Mouse (Mus musculus) 416B (cell line): Measurements from ENCODE around the gene Ndufc1.
"Not testable (repeated sequence)": the region's sequence is repeated elsewhere in the genome, so short reads cannot be mapped to it uniquely, and the experiment has no call there.

Source experiments
- DNase-seq: peaks from one replicate; pipeline ENCODE4 v3.0.0; 2011; ENCODE audit warnings: low read depth

Ndufc1 gene

DNA sequence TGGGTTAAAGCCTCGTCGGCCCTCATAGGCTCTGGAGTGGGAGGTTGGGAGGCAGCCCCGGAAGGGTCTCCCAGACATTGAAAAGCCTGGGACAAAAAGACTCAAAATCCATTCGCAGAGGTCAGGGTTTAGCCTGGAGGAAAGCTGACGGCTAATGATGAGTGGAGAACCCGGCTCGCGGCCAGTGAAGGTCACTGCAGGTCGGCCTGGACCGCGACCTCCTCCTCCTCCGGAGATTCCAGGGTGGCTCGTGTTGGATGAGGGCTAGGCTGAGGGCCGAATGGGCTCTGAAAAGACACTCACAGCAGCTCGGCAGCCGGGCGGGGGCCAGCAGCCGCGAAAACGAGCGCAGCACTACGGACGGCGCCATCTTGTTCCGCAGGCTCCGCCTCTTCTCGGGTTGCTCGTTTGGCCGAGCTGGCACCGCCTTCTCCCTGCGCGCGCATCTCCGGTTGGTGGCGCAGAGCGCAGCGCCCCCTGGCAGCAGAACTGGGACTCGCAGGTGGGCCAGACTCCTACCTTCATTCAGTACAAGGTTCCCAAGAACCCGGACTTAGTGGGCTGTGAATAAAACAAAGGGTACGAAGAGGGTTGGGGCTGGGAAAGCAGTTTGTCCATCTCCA lies at the start of gene Ndufc1:
Ndufc1 (minus strand) TSS at position 428 of the 623 bp plus-strand sequence.
- DNase-seq = peak; percentile 90

DNA sequence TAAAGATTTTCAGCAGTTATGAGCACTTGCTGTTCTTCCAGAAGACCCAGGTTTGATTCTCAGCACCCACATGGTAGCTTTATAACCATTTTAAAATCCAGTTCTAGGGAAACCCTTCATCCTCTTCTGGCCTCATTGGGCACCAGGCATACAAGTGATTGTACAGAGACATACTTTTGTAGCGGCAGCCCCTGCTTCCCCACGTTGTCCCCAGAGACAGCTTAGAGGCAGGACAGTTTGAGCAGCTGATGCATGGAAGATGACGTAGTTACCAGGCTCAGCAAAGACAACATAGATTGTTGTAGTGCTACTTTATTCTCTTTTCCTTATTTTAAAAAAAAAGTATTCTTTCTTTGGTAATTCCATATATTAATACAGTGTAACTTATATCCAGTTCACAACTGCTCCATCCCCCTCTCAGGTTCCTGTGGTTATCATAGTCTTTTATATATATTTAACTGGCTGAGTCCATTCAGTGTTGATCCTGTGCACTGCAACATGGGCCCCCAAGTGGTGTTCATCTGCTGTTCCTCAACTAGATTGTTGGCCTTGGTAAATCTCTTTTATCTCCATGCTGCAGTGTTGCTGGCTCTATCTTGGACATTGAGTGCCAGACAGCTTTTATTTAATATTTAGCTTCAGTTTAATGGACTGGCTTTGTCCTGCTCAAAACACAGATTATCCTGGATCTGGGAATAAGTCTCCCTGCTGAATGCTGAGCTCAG lies 26.2 kb upstream of the Ndufc1 start:
- no peak for DNase-seq

DNA sequence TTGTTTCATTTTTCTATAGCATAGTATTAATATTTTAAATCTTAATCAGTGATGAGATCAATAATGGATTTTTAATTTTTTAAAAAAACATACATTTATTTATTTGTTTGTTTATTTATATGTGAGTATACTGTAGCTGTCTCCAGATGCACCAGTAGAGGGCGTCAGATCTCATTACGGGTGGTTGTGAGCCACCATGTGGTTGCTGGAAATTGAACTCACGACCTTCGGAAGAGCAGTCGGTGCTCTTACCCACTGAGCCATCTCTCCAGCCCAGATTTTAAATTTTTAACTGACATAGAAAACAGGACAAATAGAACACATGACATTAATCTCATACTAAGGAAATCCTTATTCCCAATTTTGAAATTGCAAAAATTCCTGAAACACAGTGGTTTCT lies 25.6 kb upstream of the Ndufc1 start:
- DNase-seq = not testable (repeated sequence)

DNA sequence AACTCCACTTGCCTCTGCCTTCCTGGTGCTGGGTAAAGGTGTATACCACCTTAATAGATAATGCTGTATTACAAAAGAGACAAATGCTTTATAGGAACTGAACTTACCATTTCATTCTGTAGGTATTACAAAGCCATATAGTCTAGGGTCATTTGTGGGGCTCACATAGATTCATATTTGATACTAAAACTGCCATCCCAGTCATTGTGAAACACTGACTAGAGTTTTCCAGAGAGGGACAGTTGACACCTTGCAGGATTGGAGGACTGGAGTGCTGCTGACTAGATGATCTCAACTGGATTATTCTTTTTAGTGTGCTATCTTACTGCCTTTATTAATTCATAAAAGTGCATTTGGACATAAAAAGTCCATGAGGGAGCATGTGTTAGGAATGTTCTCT lies 16.6 kb upstream of the Ndufc1 start:
- DNase-seq = peak; percentile 27

DNA sequence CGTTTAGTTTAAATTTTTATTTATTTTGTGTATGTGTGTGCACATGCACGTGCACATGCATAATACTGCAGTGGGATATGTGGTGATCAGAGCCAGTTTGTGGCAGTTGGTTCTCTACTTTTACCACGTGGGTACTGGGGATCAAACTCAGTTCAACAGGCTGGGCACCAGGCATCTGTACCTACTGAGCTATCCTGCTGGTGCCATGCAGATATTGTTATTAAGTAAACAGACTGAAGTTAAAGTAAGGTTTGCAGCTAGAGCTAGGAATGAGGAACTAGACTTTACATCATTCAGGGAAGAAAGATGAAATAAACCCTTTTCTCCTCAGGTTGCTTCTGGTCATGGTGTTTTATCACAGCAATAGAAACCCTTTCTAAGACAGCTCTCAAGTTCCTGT lies 13.1 kb upstream of the Ndufc1 start:
- DNase-seq = peak; percentile 47

DNA sequence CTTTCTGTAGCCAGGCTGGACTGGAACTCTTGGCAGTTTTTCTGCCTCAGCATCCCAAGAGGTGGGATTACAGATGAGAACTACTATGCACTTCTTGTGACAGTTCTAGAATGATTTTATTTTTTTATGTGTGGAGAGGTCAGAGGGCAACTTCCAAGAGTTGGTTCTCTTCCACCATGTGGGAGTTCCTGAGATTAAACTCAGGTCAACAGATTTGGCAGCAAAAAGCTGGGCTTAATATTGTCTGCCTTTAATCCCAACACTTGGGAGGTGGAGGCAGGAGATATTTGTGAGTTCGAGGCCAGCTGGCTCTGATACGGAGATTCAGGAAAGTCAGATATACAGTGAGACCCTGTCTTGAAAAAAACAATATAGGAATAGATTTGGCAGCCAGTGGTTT lies 9.2 kb upstream of the Ndufc1 start:
- DNase-seq = no peak

DNA sequence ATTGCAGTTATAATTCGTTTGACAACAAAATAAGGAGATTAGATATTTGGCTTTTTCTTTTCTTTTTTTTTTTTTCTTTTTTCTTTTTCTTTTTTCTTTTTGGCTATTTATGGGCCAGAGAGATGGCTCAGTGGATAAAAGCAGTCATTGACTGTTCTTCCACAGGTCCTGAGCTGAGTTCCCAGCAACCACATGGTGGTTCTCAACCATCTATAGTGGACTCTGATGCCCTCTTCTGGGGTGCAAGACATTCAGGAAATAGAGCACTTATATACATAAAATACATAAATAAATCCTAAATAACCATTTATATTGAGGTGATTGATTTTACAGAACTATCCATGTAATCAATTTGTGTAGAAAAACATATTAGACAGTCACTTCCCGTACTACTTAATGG lies 8.7 kb upstream of the Ndufc1 start:
- peak; percentile 37 for DNase-seq

DNA sequence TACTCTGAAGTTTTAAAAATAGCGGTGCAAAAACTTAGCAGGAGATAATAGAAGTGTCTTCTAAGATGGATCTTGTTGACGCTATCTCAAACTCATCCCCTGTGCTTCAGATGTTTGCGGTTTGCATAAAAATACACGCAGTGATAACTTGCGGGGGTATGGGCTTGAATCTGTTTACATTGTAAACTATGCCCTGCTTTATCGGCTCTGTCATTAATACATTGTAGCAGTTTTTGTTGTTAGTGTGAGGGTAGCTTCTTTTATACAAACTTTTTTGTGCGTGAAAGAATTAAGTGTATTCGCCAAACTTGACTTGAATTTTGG lies 8.3 kb upstream of the Ndufc1 start:
- DNase-seq = no peak

DNA sequence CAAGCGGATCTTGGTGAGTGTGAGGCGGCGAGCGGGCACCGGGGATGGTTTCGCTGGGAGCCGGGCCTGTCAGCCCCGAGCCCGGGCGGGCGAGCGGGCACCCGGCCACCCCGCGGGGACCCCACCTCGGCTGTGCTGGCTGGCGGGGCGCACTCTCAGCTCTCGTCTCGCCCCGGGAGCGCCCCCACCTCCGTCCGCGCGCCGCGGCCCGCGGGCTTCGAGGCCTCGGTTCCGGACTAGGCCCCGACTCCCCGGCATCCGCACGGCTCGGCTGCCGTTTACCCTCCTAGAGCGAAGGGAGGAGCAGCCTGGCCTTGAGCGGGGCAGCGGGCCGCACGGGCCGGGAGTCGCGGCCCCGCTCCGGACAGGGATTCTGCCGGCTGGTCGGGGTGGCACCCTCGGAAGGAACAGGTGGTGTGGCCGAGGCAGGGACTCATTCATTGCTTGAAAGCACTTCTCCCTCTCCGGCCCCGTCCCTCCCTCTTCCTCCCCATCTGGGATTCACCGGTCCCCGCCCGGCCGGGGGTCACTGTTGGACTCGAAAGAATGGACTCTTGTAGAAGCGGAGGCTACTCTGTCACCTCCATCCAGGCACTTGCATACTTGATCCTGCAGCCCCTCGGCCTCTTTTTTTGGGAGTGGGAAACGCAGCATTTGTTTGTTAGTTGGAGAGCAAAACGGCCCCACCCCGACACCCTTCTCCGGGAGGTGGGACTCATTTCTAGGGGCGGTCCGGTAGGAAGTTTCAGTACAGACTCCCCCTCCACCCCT lies 7.8 kb upstream of the Ndufc1 start:
- DNase-seq = peak; percentile 57

DNA sequence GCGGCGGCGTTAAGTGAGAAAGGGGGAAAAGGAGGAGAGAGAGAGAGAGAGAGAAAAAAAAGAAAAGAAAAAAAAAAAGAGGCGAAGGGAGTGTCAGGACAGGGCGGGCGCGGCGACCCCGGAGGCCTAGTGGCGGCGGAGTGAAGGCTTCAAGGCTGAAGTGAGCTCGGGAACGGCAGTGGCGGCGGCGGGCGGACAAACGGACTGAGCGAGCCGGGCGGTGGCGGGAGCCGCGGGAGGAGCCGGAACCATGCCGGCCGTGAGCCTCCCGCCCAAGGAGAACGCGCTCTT lies 7.2 kb upstream of the Ndufc1 start:
- DNase-seq = no peak

DNA sequence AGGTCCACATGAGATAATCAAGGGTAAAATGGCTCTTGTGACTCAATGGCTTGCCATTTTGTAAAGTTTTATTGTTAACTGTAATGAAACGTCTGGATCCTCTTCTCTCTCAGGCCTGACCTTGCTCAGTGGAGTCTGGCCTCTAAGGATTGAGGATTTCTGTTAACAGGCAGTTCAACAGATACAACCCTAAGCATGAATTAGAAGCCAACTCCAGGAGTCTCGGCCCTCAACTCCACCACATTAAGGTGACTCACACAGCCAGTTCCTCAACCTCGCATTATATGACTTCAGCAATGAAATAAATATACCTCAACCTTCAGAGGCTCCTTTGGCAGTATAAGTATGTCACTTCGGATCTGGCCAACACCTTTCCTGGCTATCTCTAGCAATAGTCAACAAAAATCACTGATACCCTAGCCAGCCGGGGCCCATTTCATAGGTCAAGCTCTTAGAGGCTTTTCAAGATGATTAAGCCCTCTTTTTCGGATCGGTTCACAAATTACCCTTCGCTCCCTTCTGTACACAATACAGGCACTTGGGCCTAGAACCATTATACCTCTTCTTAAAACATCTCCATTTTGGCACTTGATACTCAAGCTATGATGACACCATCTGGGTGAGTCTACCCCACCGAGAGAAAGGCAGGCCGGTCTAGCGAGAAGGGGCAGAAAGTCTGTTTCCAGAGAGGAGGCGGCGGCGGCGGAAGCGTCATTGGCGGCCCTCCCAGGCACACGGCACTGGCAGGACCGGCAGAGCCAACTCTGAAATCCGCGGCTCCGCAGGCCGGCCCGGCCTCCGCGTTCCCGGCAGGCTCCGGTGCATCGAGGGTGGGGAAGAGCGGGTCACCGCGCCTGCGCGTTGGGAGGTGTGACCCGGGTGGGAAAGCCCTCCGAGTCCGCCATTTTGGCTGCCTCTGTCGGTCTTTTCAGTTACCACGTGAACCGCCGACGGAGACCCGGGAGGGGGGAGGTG lies 6.6 kb upstream of the Ndufc1 start, which contains the start of gene Naa15:
Naa15 (plus strand) TSS at position 51 of the 975 bp plus-strand sequence.
- DNase-seq = peak; percentile 91

DNA sequence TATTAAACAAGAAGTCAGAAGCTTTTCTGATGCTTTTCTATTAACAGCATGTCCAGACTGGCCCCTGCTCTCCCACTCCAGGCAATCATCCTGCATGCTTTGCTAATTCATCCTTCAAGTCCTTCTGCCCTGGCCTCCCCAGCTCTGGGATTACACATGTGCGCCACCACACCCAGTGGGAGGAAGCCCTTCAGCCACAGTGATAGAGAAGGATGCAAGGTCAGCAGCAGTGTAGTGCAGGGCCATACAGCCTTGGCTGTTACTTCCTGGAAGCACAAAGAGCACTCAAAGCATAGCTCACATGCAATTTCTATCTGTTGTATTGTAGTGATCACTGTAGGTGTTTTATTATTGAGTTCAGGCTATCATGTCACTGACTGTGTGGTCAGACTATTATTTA lies 4.5 kb upstream of the Ndufc1 start:
- peak; percentile 34 for DNase-seq

DNA sequence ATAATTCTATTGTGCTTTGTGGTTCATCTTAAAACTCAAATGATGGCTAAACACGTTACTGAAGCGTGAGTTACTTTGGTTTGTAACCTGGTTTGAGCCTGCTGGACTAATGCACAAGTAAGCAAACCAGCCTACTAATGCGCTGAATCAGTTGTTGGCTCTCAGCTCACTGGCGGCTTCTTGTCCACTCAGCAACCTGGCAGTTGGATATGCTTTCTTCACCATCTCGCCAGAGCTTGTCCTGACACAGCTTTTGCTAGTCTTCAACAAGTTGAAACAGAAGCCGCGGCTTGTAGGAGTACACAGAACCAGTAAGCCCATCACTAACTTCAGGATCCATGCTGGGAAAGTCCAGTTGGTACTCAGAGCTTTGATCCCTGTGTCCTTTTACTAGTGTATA lies 3.7 kb upstream of the Ndufc1 start:
- no peak for DNase-seq

DNA sequence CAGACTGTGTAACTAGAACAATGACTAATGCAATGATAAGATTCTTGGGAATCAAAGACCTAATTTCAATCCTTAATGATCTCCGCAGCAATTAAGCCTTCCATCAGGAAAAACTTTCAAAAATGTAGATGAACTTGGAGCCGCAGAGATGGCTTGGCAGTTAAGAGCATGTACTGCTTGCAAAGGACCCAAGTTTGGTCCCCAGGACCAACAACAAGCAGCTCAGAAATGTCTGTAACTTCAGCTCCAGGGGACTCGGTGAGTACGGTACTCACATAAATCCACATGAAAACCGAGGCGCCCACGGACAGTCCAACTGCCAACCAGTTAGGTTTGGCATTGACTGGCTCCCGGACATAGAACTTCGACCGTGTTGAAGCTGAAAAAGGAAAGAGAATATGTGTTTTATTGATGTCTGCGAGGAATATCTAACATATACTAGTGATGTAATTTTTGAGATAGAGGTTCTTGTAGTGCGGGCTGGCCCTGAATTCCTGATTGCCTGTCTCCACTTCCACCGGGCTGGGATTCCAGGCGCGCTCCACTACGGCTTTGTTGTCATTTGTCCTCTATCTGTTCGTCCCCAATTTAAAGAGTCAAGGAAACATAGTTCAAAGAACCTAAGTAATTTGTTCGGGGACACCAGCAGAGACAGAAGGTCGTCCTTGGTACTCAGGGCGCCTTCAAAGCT lies 773 bp downstream of the Ndufc1 start:
- DNase-seq = no peak

DNA sequence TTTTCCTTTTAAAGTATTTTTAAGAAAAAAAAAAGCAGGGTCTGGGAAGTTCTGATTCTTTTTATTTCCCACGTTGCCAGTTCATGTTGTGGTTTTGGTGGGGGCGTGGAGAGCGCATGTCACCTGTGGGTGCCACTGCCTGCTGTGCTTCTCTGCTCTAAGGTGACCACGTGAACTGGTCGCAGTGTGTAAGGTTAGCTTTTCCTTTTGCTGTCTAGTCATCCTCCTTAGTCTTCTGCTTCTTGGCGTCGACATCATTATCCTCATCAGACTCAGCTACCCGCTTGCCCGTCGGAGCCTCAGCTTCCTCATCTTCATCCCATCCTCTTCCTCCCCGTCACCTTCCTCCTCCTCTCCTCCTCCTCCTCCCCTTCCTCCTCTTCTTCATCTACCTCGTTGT lies 6.2 kb downstream of the Ndufc1 start:
- no peak for DNase-seq

DNA sequence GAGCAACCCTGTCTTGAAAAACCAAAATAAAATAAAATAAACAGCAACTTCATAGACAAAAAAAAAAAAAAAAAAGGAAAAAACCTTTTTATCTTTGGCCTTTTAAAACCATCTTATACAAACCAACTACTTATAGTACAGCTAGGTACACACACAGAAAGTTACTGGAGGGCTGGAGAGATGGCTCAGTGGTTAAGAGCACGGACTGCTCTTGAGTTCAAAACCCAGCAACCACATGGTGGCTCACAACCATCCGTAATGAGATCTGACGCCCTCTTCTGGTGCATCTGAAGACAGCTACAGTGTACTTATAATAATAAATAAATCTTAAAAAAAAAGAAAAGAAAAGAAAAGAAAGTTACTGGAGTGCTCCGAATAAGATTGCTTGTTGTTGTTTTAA lies 6.7 kb downstream of the Ndufc1 start:
- not testable (repeated sequence) for DNase-seq

DNA sequence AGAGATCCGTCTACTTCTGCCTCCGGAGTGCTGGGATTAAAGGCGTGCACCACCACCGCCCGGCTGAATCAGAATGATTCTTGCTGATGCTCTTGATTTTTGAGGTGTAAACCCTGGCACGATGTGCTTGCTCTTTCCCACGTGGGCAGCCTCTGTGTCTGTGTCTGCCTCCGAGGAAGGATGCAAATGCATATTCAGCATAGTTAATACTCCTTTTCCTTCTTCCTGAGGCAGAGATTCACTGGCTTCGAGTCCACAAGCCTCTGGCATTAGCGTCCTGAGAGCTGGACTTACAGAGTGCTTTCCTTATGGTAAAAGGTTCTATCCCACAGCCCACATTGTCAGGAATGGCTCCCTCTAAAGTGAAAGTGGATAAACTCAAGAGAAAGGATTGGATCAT lies 8.1 kb downstream of the Ndufc1 start:
- no peak for DNase-seq

DNA sequence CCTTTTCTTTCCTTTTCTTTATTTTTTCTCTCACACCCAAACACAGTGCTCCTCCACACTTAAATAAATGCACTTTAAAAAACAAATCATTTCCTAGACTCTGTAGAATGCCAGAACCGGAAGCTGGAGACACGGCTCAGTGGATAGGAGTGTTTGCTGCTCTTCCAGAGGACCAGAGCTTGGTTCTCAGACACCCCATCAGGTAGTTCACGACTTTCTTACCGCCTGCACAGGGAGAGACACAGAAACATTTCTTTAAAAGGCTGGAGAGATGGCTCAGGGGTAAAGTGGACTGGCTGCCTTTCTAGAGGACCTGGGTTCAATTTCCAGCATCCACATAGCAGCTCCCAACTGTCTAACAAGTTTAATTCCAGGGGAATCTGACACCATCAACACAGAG lies 9.3 kb downstream of the Ndufc1 start:
- no peak for DNase-seq

DNA sequence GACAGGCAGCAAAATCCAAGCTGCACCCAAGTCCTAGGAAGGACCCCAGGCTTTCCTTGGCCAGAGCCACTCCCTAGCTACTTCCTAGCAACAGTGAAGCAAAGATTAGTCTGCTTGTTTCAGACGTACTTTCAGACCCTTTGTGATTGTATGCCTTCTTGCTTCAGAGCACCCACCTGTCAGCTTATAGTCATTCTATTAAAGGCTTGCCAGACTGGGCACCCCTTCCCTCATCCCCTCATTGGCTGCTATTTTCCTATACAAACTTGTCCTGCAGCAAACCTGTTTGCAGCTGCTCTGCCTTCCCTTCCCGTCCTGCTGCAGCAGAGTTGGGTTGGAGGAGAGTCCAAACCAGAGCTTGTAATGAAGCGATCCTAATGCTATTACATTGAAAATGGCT lies 10.1 kb downstream of the Ndufc1 start:
- no peak for DNase-seq

DNA sequence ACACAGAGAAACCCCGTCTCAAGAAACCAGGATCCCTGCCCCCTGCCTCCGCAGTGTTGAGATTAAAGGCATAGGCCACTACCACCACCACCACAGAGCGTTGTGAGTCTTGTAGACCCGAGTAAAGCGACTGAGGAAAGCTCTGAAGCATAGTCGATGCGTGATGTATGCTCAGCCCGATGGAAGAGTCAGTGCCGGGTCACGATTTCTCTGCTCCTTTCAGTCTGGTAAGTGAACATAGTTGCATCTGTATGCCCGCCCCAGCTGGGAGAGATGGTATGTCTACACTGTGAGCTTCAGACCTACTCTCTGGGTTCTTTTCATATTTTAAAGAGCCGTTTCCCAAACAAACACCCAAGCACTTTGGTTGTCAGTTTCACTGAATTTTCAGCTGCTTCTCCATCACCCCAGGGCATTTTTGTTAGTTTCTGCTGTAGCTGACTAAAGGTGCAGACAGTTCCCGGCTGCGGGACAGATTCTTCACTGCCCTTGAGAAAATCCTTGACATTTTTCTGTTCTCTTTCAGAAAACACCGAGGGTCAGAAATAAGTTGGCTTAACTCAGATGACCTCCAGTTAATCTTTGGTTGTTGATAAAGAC lies 11.0 kb downstream of the Ndufc1 start:
- DNase-seq = no peak
